Mouse (Mus musculus) hindbrain, embryonic 12.5 days (tissue): Measurements from ENCODE around the gene Jam2. TPM values are rescaled to one million over a fixed set of nuclear protein-coding genes. Genes with fewer than 3 reads are reported as not detected.

Source experiments
- ATAC-seq: fragments of 200-750 bp; cut with Nextera tagmentation; 2 replicates; pipeline ENCODE4 v1.8.0; 2017; ENCODE audit warnings: moderate TSS enrichment; ENCODE audit not compliant: low FRiP score
- H3K27ac ChIP-seq: fragments of 300-500 bp; sonication (generic); 2 replicates; pipeline ENCODE4 v1.5.1; 2016; ENCODE audit warnings: mild to moderate bottlenecking
- H3K27me3 ChIP-seq: fragments of 300-500 bp; sonication (generic); 2 replicates; pipeline ENCODE4 v1.6.1; 2016; ENCODE audit warnings: mild to moderate bottlenecking
- H3K36me3 ChIP-seq: fragments of 300-500 bp; sonication (generic); 2 replicates; pipeline ENCODE4 v1.6.1; 2016; ENCODE audit warnings: mild to moderate bottlenecking
- H3K4me1 ChIP-seq: fragments of 300-500 bp; sonication (generic); 2 replicates; pipeline ENCODE4 v1.6.1; 2016
- H3K4me2 ChIP-seq: fragments of 300-500 bp; sonication (generic); replicated peaks from 2 replicates; pipeline ENCODE4 v1.6.1; 2016; ENCODE audit warnings: mild to moderate bottlenecking
- H3K4me3 ChIP-seq: fragments of 300-500 bp; sonication (generic); 2 replicates; pipeline ENCODE4 v1.5.1; 2016; ENCODE audit warnings: mild to moderate bottlenecking
- H3K9ac ChIP-seq: fragments of 300-500 bp; sonication (generic); 2 replicates; pipeline ENCODE4 v1.6.1; 2016; ENCODE audit warnings: mild to moderate bottlenecking, moderate library complexity
- H3K9me3 ChIP-seq: fragments of 300-500 bp; sonication (generic); replicated peaks from 2 replicates; pipeline ENCODE4 v1.6.1; 2016; ENCODE audit warnings: mild to moderate bottlenecking
- WGBS: fragments of 180-500 bp; shearing (Covaris S2); methylation state at CpG from one replicate; pipeline ENCODE4 v1.1.7; 2016; 5-methylcytosine and 5-hydroxymethylcytosine counted together
- polyA plus RNA-seq: library from polyadenylated mRNA; unstranded; fragments of >200 nt; fragmentation: Nextera tagmentation; extraction: Ambion mirVana; gene quantifications from 2 replicates; pipeline ENCODE4 v1.2.1, GENCODE M21; 2016

Gene Jam2
- polyA plus RNA-seq, 1 experiment from 2014 or later = 47.8 TPM

- Histone ChIP-seq H3K4me3 (no peak overlapping the region), H3K9ac (no peak overlapping the region), H3K4me1 (no peaks in the 10 kb centered on the region), H3K36me3 (0 out of 2 replicates have a peak, but pooled peaks cover 4% of the 10 kb centered on the region), H3K9me3 (0 out of 2 replicates have a peak, but pooled peaks cover 3% of the 10 kb centered on the region), H3K27me3 (no peaks in the 10 kb centered on the region), H3K4me2 (no peak overlapping the region), H3K27ac (no peak overlapping the region)
- 83% methylated on average over 14 of the region's 14 CpGs for WGBS
- no peak for ATAC-seq
Observed at GRCm38 (mm10) chr16:84793401-84793800, 19.5 kb downstream of the Jam2 start.

GRCm38 (mm10) chr16:84795337-84795736 is 21.4 kb downstream of the Jam2 start:
- H3K9me3 ChIP-seq = 0 out of 2 replicates have a peak, but pooled peaks cover 3% of the 10 kb centered on the region
- no peak overlapping the region for H3K27ac ChIP-seq
- H3K4me2 ChIP-seq = no peak overlapping the region
- 70% methylated on average over 3 of the region's 3 CpGs for WGBS
- H3K4me3 ChIP-seq = no peak overlapping the region
- no peaks in the 10 kb centered on the region for H3K27me3 ChIP-seq
- ATAC-seq = no peak
- H3K4me1 ChIP-seq = no peaks in the 10 kb centered on the region
- H3K9ac ChIP-seq = no peak overlapping the region
- 0 out of 2 replicates have a peak, but pooled peaks cover 4% of the 10 kb centered on the region for H3K36me3 ChIP-seq

GRCm38 (mm10) chr16:84796678-84797077 is 22.8 kb downstream of the Jam2 start:
- 0 out of 2 replicates have a peak, but pooled peaks cover 1% of the 10 kb centered on the region for H3K36me3 ChIP-seq
- no peaks in the 10 kb centered on the region for H3K27me3 ChIP-seq
- no peak overlapping the region for H3K9ac ChIP-seq
- H3K4me2 ChIP-seq = no peak overlapping the region
- no peaks in the 10 kb centered on the region for H3K4me1 ChIP-seq
- no peak for ATAC-seq
- H3K9me3 ChIP-seq = no peaks in the 10 kb centered on the region
- whole genome bisulfite sequencing = 65% methylated on average over 9 of the region's 9 CpGs
- H3K4me3 ChIP-seq = no peak overlapping the region
- no peak overlapping the region for H3K27ac ChIP-seq

DNA sequence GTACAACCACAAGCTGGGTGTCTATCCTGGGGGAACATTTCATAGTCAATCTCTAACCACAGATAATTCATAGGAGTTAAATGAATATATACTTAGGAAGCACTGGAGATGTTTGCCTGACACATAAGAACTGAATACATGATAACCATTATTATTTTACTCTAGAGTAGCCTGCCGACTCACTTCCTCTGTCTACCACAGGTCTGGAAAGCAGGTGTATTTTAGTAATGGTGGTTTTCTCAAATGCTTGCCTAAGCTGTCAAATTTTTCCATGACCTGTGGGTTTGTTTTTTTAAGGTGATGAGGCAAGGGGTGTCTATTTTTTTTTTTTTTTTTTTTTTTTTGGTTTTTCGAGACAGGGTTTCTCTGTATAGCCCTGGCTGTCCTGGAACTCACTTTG is 26.1 kb downstream of the Jam2 start:
- no peak overlapping the region for H3K4me2 ChIP-seq
- H3K27ac ChIP-seq = no peak overlapping the region
- no peaks in the 10 kb centered on the region for H3K4me1 ChIP-seq
- H3K9ac ChIP-seq = no peak overlapping the region
- 100% methylated on average over 1 of the region's 2 CpGs for WGBS
- no peak overlapping the region for H3K4me3 ChIP-seq
- H3K9me3 ChIP-seq = no peaks in the 10 kb centered on the region
- peaks cover 3% of the 10 kb centered on the region; the same call in 1 of the 2 replicates for H3K36me3 ChIP-seq
- no peak for ATAC-seq
- H3K27me3 ChIP-seq = no peaks in the 10 kb centered on the region

DNA sequence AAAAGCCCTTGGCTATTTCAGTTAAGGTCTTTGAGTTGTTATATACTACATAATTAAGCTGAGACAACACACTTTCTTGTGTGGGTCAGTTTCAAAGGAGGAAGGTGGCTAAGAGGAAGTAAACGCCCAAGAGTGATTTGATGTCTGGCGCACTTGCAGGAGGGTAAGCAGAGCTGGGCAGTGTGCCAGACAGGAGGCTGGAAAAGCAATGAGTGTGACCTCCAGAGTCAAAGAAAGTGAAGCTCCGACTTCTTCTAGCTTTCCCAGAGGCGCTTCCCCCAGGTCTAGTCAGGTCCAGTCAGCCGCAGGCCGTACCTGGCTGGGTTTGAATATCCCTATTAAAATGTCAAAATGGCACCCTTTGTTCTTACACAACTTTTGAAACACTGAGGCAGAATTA is 28.3 kb downstream of the Jam2 start:
- Histone ChIP-seq H3K9me3 (no peaks in the 10 kb centered on the region), H3K4me3 (no peak overlapping the region), H3K9ac (no peak overlapping the region), H3K4me1 (no peaks in the 10 kb centered on the region), H3K27me3 (no peaks in the 10 kb centered on the region), H3K4me2 (no peak overlapping the region), H3K27ac (no peak overlapping the region), H3K36me3 (peaks cover 11% of the 10 kb centered on the region)
- WGBS = 76% methylated on average over 6 of the region's 6 CpGs
- no peak for ATAC-seq

DNA sequence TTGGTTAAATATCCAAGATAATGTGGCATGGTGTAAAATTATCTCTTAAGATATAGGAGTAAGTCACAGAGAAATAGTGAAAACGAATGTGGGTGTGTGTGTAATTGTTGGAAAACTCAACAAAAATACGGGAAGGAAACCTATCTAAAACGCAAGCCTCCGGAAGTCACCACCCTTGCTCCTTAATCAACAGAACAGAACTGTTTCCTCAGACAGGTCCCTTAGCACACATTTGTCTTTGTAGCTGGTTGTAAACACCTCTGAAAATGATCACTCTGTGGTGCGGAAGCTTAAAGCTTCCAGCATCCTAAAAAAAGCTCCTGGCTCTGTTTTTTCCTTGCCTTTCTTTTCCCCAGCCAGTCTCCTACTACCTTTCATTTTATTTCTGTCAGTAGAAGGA is 30.9 kb downstream of the Jam2 start:
- WGBS = 92% methylated on average over 5 of the region's 5 CpGs
- ATAC-seq = no peak
- Histone ChIP-seq H3K4me2 (no peak overlapping the region), H3K9me3 (no peaks in the 10 kb centered on the region), H3K27ac (no peak overlapping the region), H3K4me1 (no peaks in the 10 kb centered on the region), H3K4me3 (no peak overlapping the region), H3K36me3 (peaks cover 28% of the 10 kb centered on the region), H3K27me3 (no peaks in the 10 kb centered on the region), H3K9ac (no peak overlapping the region)

- no peaks in the 10 kb centered on the region for H3K9me3 ChIP-seq
- no peak overlapping the region for H3K4me2 ChIP-seq
- H3K27me3 ChIP-seq = no peaks in the 10 kb centered on the region
- no peak overlapping the region for H3K4me3 ChIP-seq
- H3K9ac ChIP-seq = no peak overlapping the region
- H3K27ac ChIP-seq = no peak overlapping the region
- H3K4me1 ChIP-seq = no peaks in the 10 kb centered on the region
- peaks cover 33% of the 10 kb centered on the region for H3K36me3 ChIP-seq
- WGBS = 96% methylated on average over 3 of the region's 3 CpGs
- ATAC-seq = no peak
Observed at GRCm38 (mm10) chr16:84806175-84806574, 32.3 kb downstream of the Jam2 start.

DNA sequence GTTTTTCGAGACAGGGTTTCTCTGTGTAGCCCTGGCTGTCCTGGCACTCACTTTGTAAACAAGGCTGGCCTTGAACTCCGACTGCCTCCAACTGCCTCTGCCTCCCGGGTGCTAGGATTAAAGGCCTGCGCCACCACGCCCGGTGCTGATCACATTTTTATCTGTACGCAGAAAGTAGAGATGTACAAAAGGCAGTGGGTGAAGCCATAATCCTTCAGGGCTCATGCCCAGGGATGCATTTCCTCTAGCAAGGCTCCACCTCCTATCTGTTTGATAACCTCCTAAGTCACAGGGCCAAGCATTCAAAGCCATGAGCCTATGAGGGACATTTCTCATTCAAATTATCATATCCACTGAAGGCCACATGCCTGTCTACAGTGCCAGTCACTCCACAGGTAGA is 34.0 kb downstream of the Jam2 start:
- Histone ChIP-seq H3K9ac (no peak overlapping the region), H3K27ac (no peak overlapping the region), H3K4me3 (no peak overlapping the region), H3K9me3 (no peaks in the 10 kb centered on the region), H3K36me3 (peaks cover 36% of the 10 kb centered on the region), H3K4me1 (no peaks in the 10 kb centered on the region), H3K4me2 (no peak overlapping the region), H3K27me3 (no peaks in the 10 kb centered on the region)
- no peak for ATAC-seq
- 98% methylated on average over 7 of the region's 7 CpGs for WGBS

DNA sequence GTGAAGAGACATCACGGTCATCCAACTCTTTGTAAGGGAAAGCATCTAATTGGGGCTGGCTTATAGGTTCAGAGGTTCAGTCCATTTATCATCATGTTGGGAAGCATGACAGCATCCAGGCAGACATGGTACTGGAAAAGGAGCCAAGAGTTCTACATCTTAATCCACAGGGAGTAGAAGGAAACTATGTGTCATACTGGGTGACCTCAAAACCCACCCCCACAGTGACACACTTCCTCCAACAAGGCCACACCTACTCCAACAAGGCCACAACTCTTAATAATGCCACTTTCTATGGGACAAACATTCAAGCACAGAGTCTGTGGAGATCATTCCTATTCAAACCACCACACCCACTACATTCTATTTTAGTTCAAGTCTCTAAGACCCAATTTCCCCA is 36.3 kb downstream of the Jam2 start:
- Histone ChIP-seq H3K36me3 (peaks cover 40% of the 10 kb centered on the region), H3K4me3 (no peak overlapping the region), H3K4me2 (no peak overlapping the region), H3K4me1 (no peaks in the 10 kb centered on the region), H3K27me3 (no peaks in the 10 kb centered on the region), H3K27ac (no peak overlapping the region), H3K9ac (no peak overlapping the region), H3K9me3 (no peaks in the 10 kb centered on the region)
- 98% methylated on average over 1 of the region's 1 CpGs for WGBS
- ATAC-seq = no peak

GRCm38 (mm10) chr16:84813852-84814251 is 39.9 kb downstream of the Jam2 start:
- Histone ChIP-seq H3K27ac (no peak overlapping the region), H3K4me1 (no peaks in the 10 kb centered on the region), H3K9ac (no peak overlapping the region), H3K4me3 (no peak overlapping the region), H3K27me3 (no peaks in the 10 kb centered on the region), H3K36me3 (peaks cover 21% of the 10 kb centered on the region), H3K9me3 (no peaks in the 10 kb centered on the region), H3K4me2 (no peak overlapping the region)
- ATAC-seq = no peak
- WGBS = 90% methylated on average over 8 of the region's 8 CpGs

- H3K36me3 ChIP-seq = peaks cover 21% of the 10 kb centered on the region
- 91% methylated on average over 8 of the region's 8 CpGs for WGBS
- no peak for ATAC-seq
Observed at GRCm38 (mm10) chr16:84814511-84814910, 40.6 kb downstream of the Jam2 start.

GRCm38 (mm10) chr16:84817423-84817822 is 43.5 kb downstream of the Jam2 start:
- Histone ChIP-seq H3K4me1 (no peaks in the 10 kb centered on the region), H3K9me3 (no peaks in the 10 kb centered on the region), H3K9ac (no peak overlapping the region), H3K27ac (no peak overlapping the region), H3K4me2 (no peak overlapping the region), H3K4me3 (no peak overlapping the region), H3K36me3 (peaks cover 25% of the 10 kb centered on the region), H3K27me3 (no peaks in the 10 kb centered on the region)
- 41% methylated on average over 7 of the region's 7 CpGs for WGBS
- ATAC-seq = peak; percentile 77; the same call in 1 of the 2 replicates

More at GRCm38 (mm10) chr16:84814511-84814910, 40.6 kb downstream of the Jam2 start:
- H3K4me1 ChIP-seq = no peaks in the 10 kb centered on the region
- no peaks in the 10 kb centered on the region for H3K9me3 ChIP-seq
- H3K4me3 ChIP-seq = no peak overlapping the region
- no peak overlapping the region for H3K9ac ChIP-seq
- H3K27me3 ChIP-seq = no peaks in the 10 kb centered on the region
- H3K4me2 ChIP-seq = no peak overlapping the region
- H3K27ac ChIP-seq = no peak overlapping the region

GRCm38 (mm10) chr16:84825009-84825408 is 51.1 kb downstream of the Jam2 start:
- peaks cover 69% of the 10 kb centered on the region for H3K36me3 ChIP-seq
- no peak overlapping the region for H3K4me2 ChIP-seq
- no peak overlapping the region for H3K9ac ChIP-seq
- WGBS = 76% methylated on average over 6 of the region's 6 CpGs
- no peaks in the 10 kb centered on the region for H3K27me3 ChIP-seq
- H3K4me1 ChIP-seq = no peaks in the 10 kb centered on the region
- no peak overlapping the region for H3K4me3 ChIP-seq
- no peak overlapping the region for H3K27ac ChIP-seq
- no peaks in the 10 kb centered on the region for H3K9me3 ChIP-seq
- ATAC-seq = 0 out of 2 replicates have a peak, but pooled peaks have one; percentile 29
